Mouse (Mus musculus) heart, postnatal 0 days (tissue): Measurements from ENCODE around the gene Hivep3. TPM values are rescaled to one million over a fixed set of nuclear protein-coding genes. Genes with fewer than 3 reads are reported as not detected.

ENCODE experiments used
- ATAC-seq: fragments of 200-750 bp; cut with Nextera tagmentation; 2 replicates; pipeline ENCODE4 v1.8.0; 2017; ENCODE audit warnings: low read depth, moderate number of reproducible peaks, moderate library complexity; ENCODE audit not compliant: insufficient read depth
- DNase-seq: peaks from one replicate; pipeline ENCODE4 v3.0.0-alpha.2; 2016; ENCODE audit warnings: low spot score
- H3K27ac ChIP-seq: fragments of 300-500 bp; sonication (generic); 2 replicates; pipeline ENCODE4 v1.5.1; 2014; ENCODE audit warnings: low read depth, mild to moderate bottlenecking
- H3K27me3 ChIP-seq: fragments of 300-500 bp; sonication (generic); 2 replicates; pipeline ENCODE4 v1.6.1; 2014; ENCODE audit warnings: low read length, mixed read lengths; ENCODE audit not compliant: control insufficient read depth, insufficient read depth
- H3K36me3 ChIP-seq: fragments of 300-500 bp; sonication (generic); replicated peaks from 2 replicates; pipeline ENCODE4 v1.6.1; 2014; ENCODE audit warnings: low read length, mixed read lengths; ENCODE audit not compliant: control insufficient read depth, insufficient read depth
- H3K4me1 ChIP-seq: fragments of 300-500 bp; sonication (generic); 2 replicates; pipeline ENCODE4 v1.6.1; 2014; ENCODE audit warnings: antibody characterized with exemption; ENCODE audit not compliant: control insufficient read depth, insufficient read depth
- H3K4me2 ChIP-seq: fragments of 300-500 bp; sonication (generic); 2 replicates; pipeline ENCODE4 v1.6.1; 2014; ENCODE audit warnings: low read depth, mild to moderate bottlenecking, low read length, moderate library complexity
- H3K4me3 ChIP-seq: fragments of 300-500 bp; sonication (generic); 2 replicates; pipeline ENCODE4 v1.5.1; 2014; ENCODE audit warnings: low read depth, low read length
- H3K9ac ChIP-seq: fragments of 300-500 bp; sonication (generic); replicated peaks from 2 replicates; pipeline ENCODE4 v1.6.1; 2014; ENCODE audit warnings: low read depth, low read length, mixed read lengths
- H3K9me3 ChIP-seq: fragments of 300-500 bp; sonication (generic); replicated peaks from 2 replicates; pipeline ENCODE4 v1.6.1; 2016; ENCODE audit warnings: low read length; ENCODE audit not compliant: control insufficient read depth
- CTCF ChIP-seq: IDR thresholded peaks from 2 replicates; pipeline ENCODE4 v1.5.1; 2016; ENCODE audit warnings: antibody characterized with exemption, control low read depth, low read depth
- EP300 ChIP-seq: IDR thresholded peaks from 2 replicates; pipeline ENCODE4 v1.6.1; 2016; ENCODE audit warnings: antibody characterized with exemption, low read depth
- WGBS: fragments of 180-500 bp; shearing (Covaris S2); extraction: QIAGEN DNeasy Blood & Tissue Kit; methylation state at CpG from one replicate; pipeline ENCODE4 v1.1.7; 2014; 5-methylcytosine and 5-hydroxymethylcytosine counted together
- polyA plus RNA-seq: library from polyadenylated mRNA; unstranded; fragments of >200 nt; fragmentation: Nextera tagmentation; extraction: Ambion mirVana; gene quantifications from 2 replicates; pipeline ENCODE4 v1.2.1, GENCODE M21; 2015
- total RNA-seq: library from RNA; depleted of rRNA; stranded (reverse); fragments of >200 nt; gene quantifications from 2 replicates; pipeline ENCODE4 v1.2.3, GENCODE M21; 2014; ENCODE audit warnings: low replicate concordance

Hivep3 gene
- total and polyA plus RNA-seq, 2 experiments from 2014 or later, result 5.8 to 10.4 TPM

DNA sequence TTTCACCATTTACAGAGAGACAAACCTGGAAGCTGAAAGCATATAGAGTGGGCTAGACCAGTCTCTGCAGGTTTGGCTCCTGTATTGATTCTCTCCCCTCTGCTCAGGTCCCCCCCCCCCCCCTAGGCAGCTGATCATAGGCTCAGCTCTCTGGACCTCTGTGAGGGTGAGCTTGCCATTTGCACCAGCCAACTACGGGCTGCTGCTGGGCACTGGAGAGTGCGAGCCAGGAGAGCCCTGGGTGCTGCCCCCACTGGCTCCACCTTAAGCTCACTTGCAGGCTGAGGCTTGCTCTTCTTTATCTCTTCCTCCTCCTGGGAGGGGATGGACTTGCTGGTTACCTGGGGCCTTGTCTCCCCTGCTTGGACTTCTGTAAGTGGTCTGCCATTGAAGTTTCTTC is 5.7 kb upstream of the Hivep3 start:
- DNase-seq, result no peak
- Histone ChIP-seq H3K9me3 (no peaks in the 10 kb centered on the region), H3K4me2 (no peak overlapping the region), H3K4me3 (no peak overlapping the region), H3K27ac (no peak overlapping the region), H3K27me3 (no peaks in the 10 kb centered on the region), H3K4me1 (no peaks in the 10 kb centered on the region), H3K36me3 (no peaks in the 10 kb centered on the region), H3K9ac (no peak overlapping the region)
- WGBS, result 67% methylated on average over 2 of the region's 2 CpGs
- no peak for ATAC-seq
- TF ChIP-seq EP300, result no peak
- TF ChIP-seq CTCF, result no peak

DNA sequence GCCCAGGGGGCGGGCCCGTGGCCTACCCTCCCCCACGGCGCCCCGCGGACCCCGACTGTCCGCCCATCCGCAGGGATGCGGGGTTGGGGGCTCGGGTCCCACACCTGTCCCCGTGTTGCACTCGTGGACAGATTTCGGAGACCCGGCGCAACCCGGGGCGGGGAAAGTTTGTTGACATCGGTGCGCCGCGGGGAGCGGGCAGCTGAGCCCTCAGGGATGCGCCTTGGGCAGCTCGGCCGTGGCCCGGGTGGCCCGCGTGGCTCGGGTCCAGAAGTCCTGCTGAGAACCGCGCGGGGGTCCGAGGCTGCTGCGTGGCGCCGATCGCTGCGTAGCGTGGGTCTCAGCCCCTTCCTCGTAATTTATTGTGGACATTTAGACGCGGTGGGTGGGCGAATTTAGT is 358 bp downstream of the Hivep3 start:
- Histone ChIP-seq H3K4me2 (peak overlapping the region; percentile 94), H3K27me3 (peaks cover 11% of the 10 kb centered on the region; the same call in 1 of the 2 replicates), H3K9ac (peak overlapping the region; percentile 57), H3K4me3 (peak overlapping the region; percentile 80), H3K9me3 (no peaks in the 10 kb centered on the region), H3K27ac (no peak overlapping the region), H3K36me3 (no peaks in the 10 kb centered on the region), H3K4me1 (no peaks in the 10 kb centered on the region; the same call in 1 of the 2 replicates)
- WGBS, result 1% methylated on average over 41 of the region's 44 CpGs
- ATAC-seq (peak; percentile 36), DNase-seq (no peak)
- TF ChIP-seq CTCF (no peak), EP300 (no peak)

DNA sequence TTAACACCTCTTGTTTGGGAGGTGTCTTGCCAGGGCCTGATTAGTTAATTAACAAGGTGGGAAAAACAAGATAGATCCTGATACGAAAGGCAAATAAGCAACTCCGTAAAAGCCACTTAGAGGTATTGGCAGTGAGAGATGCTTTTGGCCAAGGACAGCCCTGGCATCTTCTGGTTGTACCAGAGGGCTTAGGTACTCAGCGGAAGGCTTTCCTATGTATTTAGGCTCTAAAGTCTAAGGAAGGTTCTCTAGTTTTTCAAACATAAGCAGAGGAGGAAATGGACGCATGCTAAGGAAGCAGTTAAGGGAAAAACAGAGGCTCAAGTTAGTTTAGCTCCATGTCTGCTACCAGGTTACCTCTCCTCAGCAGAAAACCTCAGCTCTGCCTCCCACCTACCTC is 768 bp downstream of the Hivep3 start:
- Histone ChIP-seq H3K36me3 (no peaks in the 10 kb centered on the region), H3K4me1 (no peaks in the 10 kb centered on the region; the same call in 1 of the 2 replicates), H3K27me3 (peaks cover 11% of the 10 kb centered on the region; the same call in 1 of the 2 replicates), H3K9me3 (no peaks in the 10 kb centered on the region), H3K4me3 (peak overlapping the region; percentile 80), H3K9ac (0 out of 2 replicates have a peak overlapping the region, but pooled peaks have one; percentile 57), H3K27ac (no peak overlapping the region), H3K4me2 (peak overlapping the region; percentile 94)
- WGBS, result 23% methylated on average over 4 of the region's 4 CpGs
- DNase-seq, result no peak
- ATAC-seq, result no peak
- TF ChIP-seq EP300 (no peak), CTCF (no peak)

DNA sequence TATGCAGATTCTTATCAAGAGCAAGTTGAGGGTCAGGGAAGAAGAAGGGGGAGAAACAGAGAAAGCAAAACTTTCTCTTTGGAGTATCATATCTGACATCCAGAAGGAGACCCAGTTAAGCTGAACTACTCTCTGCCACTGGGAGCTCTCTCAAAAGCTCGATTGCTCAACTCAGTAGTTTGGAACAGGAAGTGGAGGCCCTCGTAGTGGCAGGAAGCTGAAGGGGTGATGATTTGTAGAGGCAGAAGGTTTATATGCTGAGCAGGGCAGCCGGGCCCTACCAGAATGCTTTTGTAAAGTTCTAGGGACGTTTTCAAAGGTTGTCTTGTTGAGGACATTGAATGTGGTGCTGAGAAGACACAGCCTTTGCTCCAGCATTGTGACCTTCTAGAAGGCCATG is 5.1 kb downstream of the Hivep3 start:
- H3K4me1 ChIP-seq, result no peaks in the 10 kb centered on the region; the same call in 1 of the 2 replicates
- no peaks in the 10 kb centered on the region for H3K9me3 ChIP-seq
- no peak overlapping the region for H3K9ac ChIP-seq
- ATAC-seq (no peak), DNase-seq (peak; percentile 16)
- peaks cover 11% of the 10 kb centered on the region; the same call in 1 of the 2 replicates for H3K27me3 ChIP-seq
- H3K36me3 ChIP-seq, result no peaks in the 10 kb centered on the region
- H3K4me3 ChIP-seq, result no peak overlapping the region
- 27% methylated on average over 4 of the region's 4 CpGs for WGBS
- H3K27ac ChIP-seq, result no peak overlapping the region
- no peak for TF ChIP-seq CTCF
- no peak for TF ChIP-seq EP300
- no peak overlapping the region for H3K4me2 ChIP-seq

DNA sequence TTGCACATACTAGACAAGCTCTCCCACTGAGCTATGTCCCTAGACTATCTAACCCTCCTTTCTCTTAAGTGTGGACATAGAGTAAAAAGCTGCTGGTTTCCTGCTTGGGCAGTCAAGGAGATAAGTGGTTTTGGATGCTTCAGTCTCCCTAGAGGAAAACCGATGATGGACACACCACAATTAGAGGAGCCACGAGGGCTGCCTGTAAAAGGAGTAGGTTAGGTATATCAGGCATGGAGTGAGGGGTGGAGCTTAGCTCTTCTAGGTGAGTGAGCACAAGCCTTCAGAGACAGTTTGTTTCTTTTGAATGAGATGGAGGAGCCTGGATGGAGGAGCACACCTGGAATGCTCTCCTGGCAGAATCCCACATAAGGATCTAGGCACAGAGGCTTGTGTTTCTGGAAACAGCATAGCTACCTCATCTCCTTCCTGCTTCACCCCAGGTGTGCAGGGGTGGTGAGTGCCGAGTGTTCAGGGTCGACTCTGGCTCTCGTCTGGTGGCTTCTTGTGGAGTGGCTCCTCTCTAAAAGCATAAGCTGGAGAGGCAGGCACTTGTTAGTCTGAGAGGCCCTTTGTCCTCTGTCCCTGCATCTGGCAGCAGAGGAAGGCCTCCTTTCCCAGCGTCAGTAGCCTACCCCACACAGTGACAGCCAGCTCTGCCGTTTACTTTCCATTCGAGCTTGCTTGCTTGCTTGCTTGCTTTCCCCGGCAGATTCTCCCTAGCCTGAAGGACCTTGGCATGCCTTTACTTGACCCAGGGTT is 5.9 kb downstream of the Hivep3 start:
- no peak overlapping the region for H3K27ac ChIP-seq
- no peak overlapping the region for H3K4me2 ChIP-seq
- no peaks in the 10 kb centered on the region for H3K36me3 ChIP-seq
- ATAC-seq (no peak), DNase-seq (no peak)
- 39% methylated on average over 9 of the region's 9 CpGs for WGBS
- no peaks in the 10 kb centered on the region for H3K4me1 ChIP-seq
- peaks cover 9% of the 10 kb centered on the region; the same call in 1 of the 2 replicates for H3K27me3 ChIP-seq
- H3K9me3 ChIP-seq, result no peaks in the 10 kb centered on the region
- TF ChIP-seq EP300 (no peak), CTCF (no peak)
- H3K9ac ChIP-seq, result no peak overlapping the region
- no peak overlapping the region for H3K4me3 ChIP-seq
